Mouse (Mus musculus) erythroblast, adult 5-6 weeks (primary cell): ENCODE measurements around the gene Cox17. TPM values are rescaled to one million over a fixed set of nuclear protein-coding genes. Genes with fewer than 3 reads are reported as not detected.
"Not testable (repeated sequence)": the region's sequence is repeated elsewhere in the genome, so short reads cannot be mapped to it uniquely, and the experiment has no call there.

ENCODE experiments used
- ATAC-seq: replicated peaks from 2 replicates; pipeline ENCODE4 v1.8.0; 2016; ENCODE audit warnings: moderate number of reproducible peaks, mild to moderate bottlenecking, moderate TSS enrichment, inconsistent platforms; ENCODE audit not compliant: poor library complexity, low FRiP score, severe bottlenecking
- total RNA-seq, 2 experiments: library from RNA; stranded (forward) in 1 of 2; stranded (reverse) in 1 of 2; fragments of 150-400 nt in 1 of 2; fragments of 200-764, 138-1000 nt in 1 of 2; gene quantifications; 2 replicates each; pipeline versions ENCODE4 v1.2.3 to v1.2.4; 2015 to 2017; ENCODE audit warnings: low replicate concordance in 2 of 2

Cox17 gene
- total RNA-seq (2015; ENCODE audit: low replicate concordance): 53.5 and 84.5 TPM in 2 replicates
- total RNA-seq (2017; ENCODE audit: low replicate concordance): 93.1 and 317 TPM in 2 replicates

GRCm38 (mm10) chr16:38346529-38347325 is at the start of gene Cox17, which contains the start of gene Gm21987:
TSS of gene Cox17 (plus strand) at chr16:38346991.
TSS of gene Gm21987 (plus strand) at chr16:38347040.
- ATAC-seq: peak; percentile 98

GRCm38 (mm10) chr16:38298410-38298809 is 48.4 kb upstream of the Cox17 start:
- ATAC-seq: no peak

- ATAC-seq: no peak
These were observed 44.4 kb upstream of the Cox17 start for GRCm38 (mm10) chr16:38302367-38302766.

GRCm38 (mm10) chr16:38304460-38305194 is 42.2 kb upstream of the Cox17 start:
- ATAC-seq: no peak

GRCm38 (mm10) chr16:38306571-38307220 is 40.1 kb upstream of the Cox17 start:
- ATAC-seq: 0 out of 2 replicates have a peak, but pooled peaks have one; percentile 49

- ATAC-seq: no peak
These were observed 39.6 kb upstream of the Cox17 start for GRCm38 (mm10) chr16:38307221-38307605.

- ATAC-seq: no peak
These were observed 39.1 kb upstream of the Cox17 start for GRCm38 (mm10) chr16:38307651-38308050.

- ATAC-seq: no peak
These were observed 38.6 kb upstream of the Cox17 start for GRCm38 (mm10) chr16:38308195-38308594.

- ATAC-seq: no peak
These were observed 28.3 kb upstream of the Cox17 start for GRCm38 (mm10) chr16:38318492-38318891.

- ATAC-seq: no peak
These were observed 27.7 kb upstream of the Cox17 start for GRCm38 (mm10) chr16:38319087-38319486.

- ATAC-seq: peak; percentile 66
These were observed 25.3 kb upstream of the Cox17 start for GRCm38 (mm10) chr16:38321452-38321935.

- ATAC-seq: no peak
These were observed 22.5 kb upstream of the Cox17 start for GRCm38 (mm10) chr16:38324311-38324710.

- no peak for ATAC-seq
These were observed 19.9 kb upstream of the Cox17 start for GRCm38 (mm10) chr16:38326778-38327397.

- ATAC-seq: no peak
These were observed 17.5 kb upstream of the Cox17 start for GRCm38 (mm10) chr16:38329340-38329739.

- ATAC-seq: no peak
These were observed 12.4 kb upstream of the Cox17 start for GRCm38 (mm10) chr16:38334431-38334830.

- ATAC-seq: not testable (repeated sequence)
These were observed 8.7 kb upstream of the Cox17 start for GRCm38 (mm10) chr16:38338077-38338476.

- peak; percentile 71; the same call in 1 of the 2 replicates for ATAC-seq
These were observed 5.1 kb upstream of the Cox17 start, which contains the start of gene Maats1 for GRCm38 (mm10) chr16:38341396-38342324. TSS of gene Maats1 (minus strand) at chr16:38342143.

GRCm38 (mm10) chr16:38344941-38345725 is 1.7 kb upstream of the Cox17 start:
- ATAC-seq: no peak
